Mouse (Mus musculus): ENCODE results near the gene Ctns. TPM values are rescaled to one million over a fixed set of nuclear protein-coding genes. Genes with fewer than 3 reads are reported as not detected.

Ctns gene
- total RNA-seq (2021): 10 to 100 TPM in 1 of 2 experiments, 1 to 10 TPM in 1; 8.3 to 13.3 TPM

DNA sequence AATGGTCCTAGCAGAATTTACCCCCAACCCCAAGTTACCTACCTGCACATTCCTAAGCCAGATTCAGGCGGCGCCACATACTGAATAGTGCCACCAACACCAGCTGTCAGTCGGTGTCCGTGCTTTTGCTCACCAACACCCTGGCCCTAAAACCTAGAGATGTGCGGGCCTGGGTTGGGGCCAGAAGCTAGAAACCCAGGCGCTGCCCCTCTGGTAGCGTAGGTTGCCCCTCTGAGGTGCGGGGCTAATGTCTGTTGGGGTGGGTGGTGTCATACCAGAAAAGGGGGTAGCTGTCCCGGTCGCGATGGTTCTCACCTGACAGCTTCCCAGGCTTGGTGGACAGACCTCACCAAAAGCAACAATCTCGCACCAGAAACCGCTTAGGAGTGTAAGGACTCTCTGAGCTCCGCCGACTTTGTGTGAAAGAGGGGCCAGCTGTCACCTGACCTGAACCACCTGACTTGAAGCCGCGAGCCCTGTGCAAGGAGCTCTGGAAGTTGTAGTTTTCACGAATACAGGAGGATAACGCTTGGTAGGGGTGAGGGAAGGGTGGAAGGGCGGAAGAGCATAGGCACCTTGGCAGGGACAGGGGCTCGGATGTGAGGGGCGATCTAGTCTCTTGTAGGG is at the start of gene Ctns:
Gene Ctns (minus strand): TSS at position 440 of the 627 bp plus-strand sequence.
- intact Hi-C loops (cut with DNase I): loop anchor here (2.0 kb wide), 2 partner anchors 22 to 60 kb away; partner anchors contain the start of genes Emc6, Haspin and Tax1bp3
- DNase-seq: no peak

DNA sequence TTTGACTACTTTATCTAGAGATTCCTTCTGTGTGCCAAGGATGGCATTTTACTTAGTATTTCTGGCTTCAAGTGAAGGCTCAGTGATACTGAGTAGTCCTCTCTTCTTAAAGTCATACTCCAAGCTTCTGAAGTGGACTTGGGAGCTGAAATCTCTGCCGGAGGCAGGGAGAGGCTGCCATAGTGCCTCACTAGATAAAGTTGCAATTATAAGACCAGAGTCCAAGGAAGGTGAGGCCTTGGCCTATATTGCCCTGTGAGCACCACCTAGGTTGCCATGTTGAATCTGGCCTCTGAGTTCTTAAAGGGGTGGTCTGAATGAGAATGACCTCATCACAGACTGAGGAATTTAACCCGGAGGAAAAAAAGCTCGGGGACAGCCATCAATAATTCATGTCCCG is 43.9 kb upstream of the Ctns start:
- intact Hi-C loops (cut with DNase I): no loop called here
- DNase-seq: no peak

DNA sequence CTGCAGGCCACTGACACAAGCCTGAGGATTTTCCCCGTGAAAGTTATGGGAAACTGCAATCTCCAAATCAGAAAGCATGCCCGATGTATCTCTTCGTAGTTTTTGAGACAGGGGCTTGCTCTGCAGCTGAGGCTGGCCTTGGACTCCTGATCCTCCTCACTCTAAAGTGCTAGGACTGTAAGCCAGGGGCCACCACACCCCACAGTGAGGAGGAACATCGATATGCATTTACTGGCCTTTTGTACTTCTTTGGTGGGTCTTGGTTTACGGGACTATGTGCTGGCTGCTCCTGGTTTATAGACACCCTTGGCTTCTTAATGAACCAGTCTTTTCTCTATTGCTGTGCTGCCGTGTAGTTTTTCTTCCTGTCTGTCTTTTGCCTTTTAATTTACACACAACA is 43.4 kb upstream of the Ctns start:
- intact Hi-C loops (cut with DNase I): no loop called here
- no peak for DNase-seq

DNA sequence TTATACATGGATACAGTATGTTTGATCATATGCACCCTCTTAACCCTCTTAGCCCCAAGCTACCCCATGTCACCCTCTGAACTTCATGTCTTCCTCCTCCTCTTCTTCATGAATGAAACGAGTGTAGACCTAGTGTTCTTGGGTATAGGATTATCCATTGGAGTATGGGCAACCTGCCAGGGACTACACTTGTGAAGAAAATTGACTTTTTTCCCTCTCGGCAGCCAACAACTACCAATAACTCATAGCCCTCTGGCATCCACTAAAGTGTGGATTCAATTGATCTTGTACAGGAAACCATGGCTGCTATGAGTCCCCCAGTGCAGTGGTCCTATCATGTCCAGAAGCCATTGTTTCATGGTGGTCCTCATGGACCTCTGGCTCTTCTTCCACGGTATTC is 37.9 kb upstream of the Ctns start:
- intact Hi-C loops (cut with DNase I): loop anchor here (2.0 kb wide), 1 partner anchor 44 kb away; no protein-coding TSS in a partner anchor
- DNase-seq: no peak

DNA sequence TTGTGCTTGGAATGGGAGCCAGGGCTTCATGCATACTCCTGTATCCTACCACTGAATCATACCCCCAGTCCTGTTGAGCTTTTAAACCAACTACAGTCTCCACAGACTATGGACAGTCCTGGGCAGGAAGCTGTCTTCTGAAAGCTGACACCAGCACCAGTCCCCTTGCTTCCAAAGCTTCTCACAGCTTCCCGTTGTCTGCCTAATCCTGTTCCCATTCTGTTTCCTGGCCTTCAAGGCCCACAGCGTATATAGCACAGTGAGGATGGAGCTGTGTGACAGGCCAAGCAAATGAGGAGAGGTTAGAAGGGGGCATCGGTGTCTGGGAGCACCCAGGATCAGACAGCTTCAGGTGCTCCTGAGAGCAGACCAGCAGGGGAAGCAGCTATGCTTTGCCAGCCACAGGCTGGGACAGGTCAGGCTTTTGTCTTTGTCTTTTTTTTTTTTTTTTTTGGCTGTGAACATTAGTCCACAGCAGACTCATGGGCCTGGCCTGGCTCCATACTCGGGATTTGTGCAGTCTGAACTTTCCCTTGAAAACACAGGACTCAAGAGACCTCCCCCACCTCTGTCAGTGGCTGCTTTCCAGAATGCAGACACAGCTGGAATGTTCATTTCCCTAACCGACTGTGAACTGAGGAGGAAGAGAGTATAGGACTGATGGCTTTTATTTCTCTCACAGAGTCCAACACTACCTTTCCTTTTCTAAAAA is 37.3 kb upstream of the Ctns start:
- DNase-seq: peak; percentile 74 to 78
- intact Hi-C loops (cut with DNase I): loop anchor here (2.0 kb wide), 1 partner anchor 45 kb away; no protein-coding TSS in a partner anchor

DNA sequence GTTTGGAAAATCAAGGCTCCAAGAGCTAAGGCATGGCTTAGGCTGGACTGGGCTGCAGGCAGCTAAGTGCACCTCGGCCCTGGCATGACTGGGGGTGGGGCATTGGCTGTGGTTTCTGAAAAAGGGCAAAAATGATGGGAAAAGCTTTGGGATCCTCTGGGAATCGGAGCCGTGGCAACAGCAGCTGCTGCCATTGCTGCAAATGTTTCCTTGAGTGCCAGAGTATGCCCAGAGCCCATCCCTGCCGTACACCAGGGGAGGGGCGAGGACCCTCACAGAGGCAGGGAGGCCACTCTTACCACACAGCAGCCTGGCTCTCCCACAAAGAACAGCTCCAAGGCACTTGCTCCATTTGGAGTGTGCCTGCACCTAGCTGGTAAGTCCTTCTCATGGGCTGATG is 35.1 kb upstream of the Ctns start, which contains the start of gene Trpv1:
Gene Trpv1 (plus strand): TSS at position 301 of the 400 bp plus-strand sequence.
- DNase-seq: no peak
- intact Hi-C loops (cut with DNase I): no loop called here

DNA sequence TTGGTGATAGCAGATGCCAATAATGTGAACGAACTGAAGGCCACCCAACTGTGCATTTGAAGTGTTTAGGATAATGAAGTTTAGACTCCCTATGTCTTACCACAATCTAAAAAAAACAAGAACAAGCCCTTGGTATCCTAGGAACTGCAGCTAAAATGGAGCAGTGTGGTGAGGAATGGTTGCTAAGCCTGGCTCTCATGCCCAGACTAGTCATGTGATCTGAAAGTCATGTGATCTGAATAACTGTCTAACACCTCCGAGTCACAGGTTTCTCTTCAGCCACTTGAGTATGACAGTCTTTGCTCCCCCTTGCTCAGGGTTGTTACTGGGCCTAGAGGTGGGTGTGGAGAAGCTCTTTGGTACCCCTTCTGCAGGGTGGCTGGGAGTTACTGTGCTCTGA is 33.7 kb upstream of the Ctns start:
- no peak for DNase-seq
- intact Hi-C loops (cut with DNase I): no loop called here

DNA sequence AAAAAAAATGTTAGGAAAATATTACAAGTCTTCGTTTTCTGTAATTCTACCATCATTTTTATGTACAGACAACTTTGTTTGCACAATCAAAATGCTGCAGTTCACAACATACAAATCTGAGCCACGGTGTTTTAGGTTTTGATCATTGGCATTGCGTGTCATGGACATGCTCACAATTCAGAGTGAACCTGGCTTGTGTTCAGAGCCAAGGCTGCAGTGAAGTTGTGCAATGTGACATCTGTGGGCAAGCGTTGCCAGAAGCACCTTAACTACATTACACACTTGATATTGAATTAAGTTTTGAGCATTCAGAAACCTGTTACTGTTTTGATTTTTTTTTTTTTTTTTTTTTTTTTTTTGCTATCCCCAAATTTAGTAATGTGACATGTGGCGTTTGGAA is 31.2 kb upstream of the Ctns start:
- intact Hi-C loops (cut with DNase I): no loop called here
- no peak for DNase-seq

DNA sequence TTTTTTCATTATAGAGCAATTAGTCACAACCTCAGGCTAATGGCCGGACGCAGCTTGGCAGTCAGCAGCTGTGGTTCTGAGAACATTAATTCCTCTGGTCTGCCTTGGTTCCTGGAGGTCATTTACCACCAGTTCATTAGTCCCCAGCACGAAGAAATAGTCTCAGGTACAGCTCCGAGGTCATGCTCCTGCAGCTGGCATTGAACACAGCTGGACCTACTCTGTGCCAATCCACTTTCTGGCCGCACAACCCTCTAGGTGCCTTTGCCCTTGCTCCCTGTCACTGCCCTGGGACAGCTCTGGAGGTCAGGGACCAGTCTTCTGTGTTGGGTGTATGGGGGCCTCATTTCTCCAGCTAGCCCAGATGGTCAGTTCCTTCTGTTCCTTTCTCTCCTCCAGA is 30.0 kb upstream of the Ctns start:
- intact Hi-C loops (cut with DNase I): no loop called here
- DNase-seq: no peak

DNA sequence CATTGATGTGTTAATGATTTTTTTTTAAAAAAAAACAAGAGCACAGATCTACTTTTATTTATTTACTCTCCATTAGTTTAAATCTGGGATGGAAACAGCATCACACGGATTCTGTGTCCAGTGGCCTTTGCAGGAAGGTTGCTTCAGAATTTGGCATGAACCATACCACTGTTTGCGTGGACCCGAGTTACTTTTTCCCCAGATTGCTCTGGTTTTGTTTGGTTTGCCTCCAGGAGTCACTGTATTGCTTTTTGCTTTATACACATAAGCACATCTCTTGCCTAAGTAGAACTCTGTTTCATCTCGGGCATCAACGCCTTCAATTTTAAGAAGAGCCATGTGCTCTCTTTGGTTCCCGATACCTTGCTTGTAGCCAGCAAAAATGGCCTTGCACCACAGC is 27.0 kb upstream of the Ctns start:
- no peak for DNase-seq
- intact Hi-C loops (cut with DNase I): no loop called here

DNA sequence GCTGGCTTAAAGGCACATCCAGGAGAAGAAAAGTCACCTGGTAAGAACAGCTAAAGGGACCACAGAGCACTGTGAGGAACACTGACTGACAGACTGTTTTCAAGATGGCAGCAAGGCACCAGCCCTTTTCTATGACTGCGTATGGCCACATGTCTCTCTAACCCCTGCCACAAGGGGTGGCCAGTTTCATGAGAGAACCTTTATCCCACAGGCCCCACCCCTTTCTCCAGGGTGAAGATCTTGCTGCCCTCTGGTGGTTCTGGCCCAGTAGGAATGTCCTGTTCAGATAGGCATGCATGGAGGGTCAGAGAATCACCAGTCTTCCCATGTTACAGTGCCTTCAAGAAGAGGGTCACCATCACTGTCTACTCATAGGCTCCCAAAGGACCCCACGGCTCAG is 25.1 kb upstream of the Ctns start:
- peak in 1 of 2 experiments; percentile 34 for DNase-seq
- intact Hi-C loops (cut with DNase I): no loop called here

DNA sequence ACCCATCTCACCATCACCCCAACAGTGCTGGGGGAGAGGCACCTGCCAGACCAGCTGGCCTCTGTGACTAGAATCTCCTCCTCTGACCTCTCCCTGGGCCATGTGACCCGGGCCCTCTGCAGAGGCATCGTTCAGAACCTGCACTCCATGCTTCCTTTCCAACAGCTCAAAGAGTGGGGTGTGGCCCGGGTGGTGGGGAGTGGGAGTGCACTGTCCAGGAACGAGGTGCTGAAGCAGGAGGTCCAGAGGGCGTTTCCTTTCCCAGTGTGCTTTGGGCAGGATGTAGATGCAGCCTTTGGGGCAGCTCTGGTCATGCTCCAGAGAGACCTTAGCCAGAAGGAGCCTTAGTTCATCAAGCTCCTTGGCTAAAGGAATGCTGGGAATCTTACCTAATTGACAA is 24.0 kb upstream of the Ctns start:
- intact Hi-C loops (cut with DNase I): no loop called here

DNA sequence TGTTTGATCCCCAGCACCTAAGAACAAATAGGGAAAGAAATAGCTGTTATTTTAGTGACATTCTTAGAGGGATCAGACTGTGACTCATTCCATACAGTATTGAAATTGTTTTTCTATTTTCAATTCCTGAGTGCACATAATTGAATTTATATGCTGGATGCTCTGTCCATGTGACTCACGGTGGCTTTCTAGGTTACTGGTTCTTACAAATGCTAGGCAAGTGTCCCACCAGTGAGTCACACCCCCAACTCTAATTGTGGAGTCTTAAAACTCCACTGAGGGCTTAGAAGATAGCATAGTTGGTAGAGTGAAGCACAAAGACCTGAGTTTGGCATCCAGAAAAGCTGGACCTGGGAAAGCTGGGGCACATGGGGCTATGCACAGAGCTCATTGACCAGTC is 21.8 kb upstream of the Ctns start:
- DNase-seq: no peak
- intact Hi-C loops (cut with DNase I): no loop called here

More for the DNA sequence above, 24.0 kb upstream of the Ctns start:
- no peak for DNase-seq

DNA sequence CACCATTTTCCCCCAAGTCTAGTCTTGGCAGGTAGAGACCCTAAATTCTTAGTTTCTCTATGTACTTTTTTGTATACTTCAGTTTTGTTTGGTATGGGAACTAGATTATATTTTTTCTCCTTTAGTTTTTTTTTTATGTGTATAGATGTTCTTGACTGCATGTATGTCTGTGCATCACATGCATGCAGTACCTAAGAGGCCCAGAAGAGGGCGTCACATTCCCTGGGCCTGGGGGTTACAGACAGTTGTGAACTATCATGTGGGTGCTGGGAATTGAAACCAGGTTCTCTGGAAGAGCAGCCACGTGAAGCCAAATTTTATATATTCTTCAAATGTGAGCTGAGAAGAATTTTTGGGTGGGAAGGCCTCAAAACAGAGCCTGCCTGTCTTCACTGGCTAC is 20.8 kb upstream of the Ctns start:
- no peak for DNase-seq
- intact Hi-C loops (cut with DNase I): no loop called here

DNA sequence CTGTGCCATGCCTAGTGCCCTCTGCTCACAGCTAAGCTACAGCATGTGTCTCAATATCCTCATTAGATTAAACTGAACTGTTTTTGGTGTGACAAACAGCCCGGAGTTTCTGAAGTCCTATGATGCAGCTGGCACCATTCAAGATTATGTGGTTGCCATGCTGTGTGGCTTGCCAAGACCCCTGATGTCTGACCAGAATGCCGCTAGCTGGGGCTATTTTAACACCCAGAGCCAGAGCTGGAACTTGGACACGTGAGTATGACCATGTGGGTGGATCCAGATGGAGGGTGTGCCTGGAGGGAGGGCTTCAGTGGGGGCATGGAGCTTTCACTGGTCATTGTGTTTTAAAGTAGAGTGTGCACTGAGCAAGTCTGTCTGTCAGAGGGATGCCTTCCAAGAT is 15.1 kb upstream of the Ctns start:
- no peak for DNase-seq
- intact Hi-C loops (cut with DNase I): no loop called here

DNA sequence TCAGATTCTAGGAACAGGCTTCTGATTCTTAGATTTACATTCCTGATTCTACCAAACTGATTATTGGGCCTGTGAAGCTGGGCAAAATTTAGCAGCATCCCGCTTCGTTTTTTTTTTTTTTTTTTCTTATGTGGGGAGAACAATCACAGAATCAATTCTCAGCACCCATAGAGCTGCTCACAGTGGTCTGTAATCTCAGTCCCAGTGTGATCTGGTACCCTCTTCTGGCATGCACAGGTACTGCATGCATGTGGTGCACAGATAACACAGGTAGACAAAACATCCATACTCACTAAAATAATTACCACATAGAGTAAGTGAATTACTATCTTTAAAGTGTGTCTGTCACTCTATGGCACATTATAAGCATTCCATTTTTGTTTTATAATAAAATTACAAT is 8.8 kb upstream of the Ctns start:
- intact Hi-C loops (cut with DNase I): no loop called here
- no peak for DNase-seq

DNA sequence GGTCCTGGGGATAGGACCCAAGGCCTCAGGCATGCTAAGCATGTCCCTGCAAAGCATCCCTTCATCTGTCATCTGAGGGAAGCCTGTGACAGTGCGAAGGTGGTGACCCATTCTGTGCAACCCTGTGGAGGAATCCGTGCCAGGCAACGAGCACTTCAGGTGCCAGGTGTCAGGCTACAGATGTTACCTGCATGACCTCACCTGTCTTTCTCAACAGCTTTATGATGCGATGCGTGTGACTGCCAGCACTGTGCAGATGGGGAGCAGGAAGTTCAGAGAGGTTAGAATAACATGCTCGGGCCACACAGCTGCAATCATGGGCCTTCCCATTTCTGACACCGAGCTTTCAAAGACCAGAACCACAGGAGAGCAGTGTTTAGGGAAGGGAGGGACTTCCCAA is 6.4 kb upstream of the Ctns start:
- intact Hi-C loops (cut with DNase I): no loop called here
- DNase-seq: no peak

DNA sequence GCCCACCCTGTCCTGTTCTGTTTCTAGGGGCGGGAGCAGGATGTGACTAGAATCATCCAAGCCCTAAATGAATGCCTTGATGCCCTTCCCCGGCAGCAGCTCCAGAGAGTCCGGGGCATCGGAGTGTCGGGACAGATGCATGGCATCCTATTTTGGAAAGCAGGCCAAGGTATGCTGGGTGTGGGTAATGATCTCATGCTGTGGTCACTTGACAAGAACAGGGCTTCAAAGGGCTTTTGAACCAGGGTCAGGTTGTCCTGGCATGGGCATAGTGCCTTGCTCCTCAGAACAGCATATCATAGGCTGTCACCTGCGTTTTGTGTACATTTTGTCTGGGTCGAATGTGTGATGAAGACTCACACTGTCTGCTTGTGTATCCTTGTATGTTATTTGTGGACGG is 5.1 kb upstream of the Ctns start:
- no peak for DNase-seq
- intact Hi-C loops (cut with DNase I): no loop called here

DNA sequence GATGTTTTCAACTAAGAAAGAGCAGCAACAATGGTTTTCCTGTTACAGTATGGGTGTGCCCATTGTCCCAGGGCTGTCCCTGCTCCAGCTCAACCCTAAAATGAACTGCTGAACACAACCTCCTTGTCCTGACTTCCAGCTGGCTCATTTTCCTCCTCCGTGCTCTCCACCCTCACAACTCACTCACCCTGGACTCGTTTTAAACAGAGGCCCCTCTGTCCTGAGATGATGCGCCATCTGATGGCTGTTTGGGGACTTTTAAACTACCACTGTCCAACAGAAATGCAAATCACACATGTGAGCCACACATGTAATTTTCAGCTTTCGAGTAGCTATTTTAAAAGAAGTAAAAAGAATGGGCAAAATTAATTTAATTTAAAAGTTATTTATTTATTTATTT is 2.8 kb upstream of the Ctns start:
- intact Hi-C loops (cut with DNase I): no loop called here
- DNase-seq: peak in 1 of 2 experiments; percentile 14

DNA sequence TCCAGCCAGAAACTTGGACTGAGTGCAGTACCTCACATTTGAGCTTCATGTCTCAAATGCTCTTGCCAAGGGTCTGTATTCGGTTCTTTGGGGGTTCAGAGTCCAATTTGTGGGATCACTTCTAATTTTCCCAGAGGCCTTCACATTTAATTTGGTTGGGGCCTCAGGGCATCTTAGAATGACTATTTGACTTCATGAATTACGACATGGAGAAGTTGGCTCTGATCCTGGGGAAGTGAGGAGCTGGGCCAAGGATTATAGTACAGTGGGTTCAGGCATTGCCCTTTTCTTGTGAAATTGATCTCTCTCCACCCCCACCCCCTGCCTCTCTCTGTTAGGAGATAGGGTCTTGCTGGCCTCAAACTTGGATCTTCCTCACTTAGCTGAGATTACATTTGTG is 2.2 kb upstream of the Ctns start:
- intact Hi-C loops (cut with DNase I): no loop called here
- DNase-seq: peak in 1 of 2 experiments; percentile 21

DNA sequence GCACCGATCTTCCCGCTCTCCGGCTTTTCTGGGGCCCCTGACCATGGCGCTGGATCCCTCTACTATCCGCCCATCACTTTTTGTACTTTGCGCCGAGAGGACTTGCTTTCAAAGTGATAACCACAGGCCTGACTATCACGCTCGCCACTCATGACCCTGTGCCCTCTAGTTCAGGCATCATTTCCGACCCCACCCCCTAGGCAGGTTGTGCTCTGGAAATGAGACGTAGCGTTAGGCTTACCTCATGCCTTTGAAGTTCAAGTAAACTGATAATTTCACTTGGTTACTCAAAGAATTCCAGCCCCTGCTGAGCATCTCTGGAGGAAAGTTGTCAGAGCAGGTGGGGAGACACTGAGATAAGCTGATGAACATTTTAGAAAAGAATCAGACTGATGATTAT is 1.0 kb upstream of the Ctns start:
- intact Hi-C loops (cut with DNase I): loop anchor here (2.0 kb wide), 2 partner anchors 23 to 61 kb away; partner anchors contain the start of genes Emc6, Haspin and Tax1bp3

DNA sequence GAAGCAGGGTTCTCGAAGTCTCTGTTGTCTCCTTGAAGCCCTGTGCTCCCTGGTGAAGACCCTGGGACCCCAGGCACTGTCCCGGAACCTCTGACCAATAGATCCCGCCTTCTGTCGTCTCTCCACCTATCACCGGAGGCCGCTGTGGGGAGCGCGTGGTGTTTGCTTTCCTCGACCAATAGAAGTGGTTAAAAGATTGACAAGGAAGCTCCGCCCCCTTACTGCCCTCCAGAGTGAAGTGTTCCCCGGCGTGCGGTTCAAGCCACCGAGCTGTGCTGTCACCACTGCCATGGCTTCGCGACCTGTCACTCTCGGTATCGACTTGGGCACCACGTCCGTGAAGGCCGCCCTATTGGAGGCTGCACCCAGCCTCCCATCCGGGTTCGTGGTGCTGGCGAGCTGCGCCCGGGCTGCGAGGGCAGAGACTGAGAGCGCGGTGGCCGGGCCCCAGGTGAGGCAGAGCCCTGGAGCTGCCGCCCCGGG is 429 bp upstream of the Ctns start, which contains the start of gene Shpk:
Gene Shpk (plus strand): TSS at position 231 of the 483 bp plus-strand sequence.
- peak; percentile 92 to 95 for DNase-seq
- intact Hi-C loops (cut with DNase I): loop anchor here (2.0 kb wide), 2 partner anchors 22 to 60 kb away; partner anchors contain the start of genes Emc6, Haspin and Tax1bp3

More for the DNA sequence above, 1.0 kb upstream of the Ctns start:
- no peak for DNase-seq
